In genomic region chr11:4118081-4118921, GRCm38 (mm10) we compare ENCODE assay signal across 9 mouse cellular contexts. TPM values are rescaled to one million over a fixed set of nuclear protein-coding genes. Genes with fewer than 3 reads are reported as not detected.
DNase-seq lines count a peak whose midpoint lies in the region; ATAC-seq and TF ChIP-seq lines count a peak whose summit lies in the region.
"Had no signal": no experiment of that assay in that cellular context is flagged by ENCODE, and none has a peak within 500 bp of the region (broad histone marks: within the 10 kb centered on the region; RNA-seq: fewer than 3 reads in every experiment).

No protein-coding gene starts in this region.

- no peaks in the 10 kb centered on the region for H3K9me3 ChIP-seq in forebrain, embryonic 16.5 days (ENCODE audit: control insufficient read depth, low read length)
- no peaks in the 10 kb centered on the region for H3K9me3 ChIP-seq in lung, embryonic 14.5 days (ENCODE audit: low read depth, low read length)

- POLR2A ChIA-PET in Patski (lab: Charles Lee): interaction anchor here (1.0 to 1.8 kb wide), 3 partner anchors 12 to 21 kb away, joined by 3 to 7 read pairs (median 6); no protein-coding TSS in a partner anchor

- H3K4me3 ChIP-seq in cerebellum, adult 2 months (replicated peaks; ENCODE audit: insufficient read depth, low read depth, low read length): peak overlapping the region; percentile 77
- H3K4me3 ChIP-seq in forebrain, embryonic 16.5 days (replicated peaks; ENCODE audit: low read length): peak overlapping the region; percentile 51
- H3K4me3 ChIP-seq in lung, embryonic 14.5 days (ENCODE audit: low read depth, low read length): peak overlapping the region; percentile 49

- peak; percentile 38; the same call in 1 of the 2 replicates for TF ChIP-seq POLR2A in cerebellum, adult 2 months (IDR thresholded peaks at IDR 0.05; ENCODE audit: borderline replicate concordance, insufficient read depth, low read length)

- intact Hi-C loops in heart, postnatal 36 days (cut with DNase I): no loop called here

- in situ Hi-C loops in Patski (cut with MboI; ENCODE audit: low pct_unique_long_range_greater_than_20kb): no loop called here

- peak overlapping the region; percentile 67 for H3K9ac ChIP-seq in forebrain, embryonic 16.5 days (replicated peaks; ENCODE audit: low read depth, low read length)
- H3K9ac ChIP-seq in lung, embryonic 14.5 days: peak overlapping the region; percentile 66

- peaks cover 8% of the 10 kb centered on the region; the same call in 1 of the 2 replicates for H3K4me1 ChIP-seq in cerebellum, adult 2 months (ENCODE audit: control insufficient read depth, insufficient read depth, low read length)
- H3K4me1 ChIP-seq in forebrain, embryonic 16.5 days (replicated peaks; ENCODE audit: control insufficient read depth, insufficient read depth, low read length): peaks cover 22% of the 10 kb centered on the region
- peaks cover 3% of the 10 kb centered on the region; the same call in 1 of the 2 replicates for H3K4me1 ChIP-seq in lung, embryonic 14.5 days (ENCODE audit: insufficient read depth)

- no peak for TF ChIP-seq CTCF in Patski (IDR thresholded peaks at IDR 0.05)
- TF ChIP-seq CTCF in cerebellum, adult 2 months (IDR thresholded peaks at IDR 0.05; ENCODE audit: borderline replicate concordance, insufficient read depth, low read depth, low read length): no peak
- TF ChIP-seq CTCF in lung, embryonic 14.5 days (IDR thresholded peaks at IDR 0.05; ENCODE audit: low read depth): no peak

- DNase-seq in Patski (ENCODE audit: low read depth, low spot score): no peak
- peak; percentile 81 to 83 for DNase-seq in cerebellum, adult 2 months
- DNase-seq in heart, postnatal 36 days: peak; percentile 67 to 72
- peak; percentile 56 for DNase-seq in large intestine, adult 2 months (ENCODE audit: low read depth, low spot score)
- peak; percentile 84 for DNase-seq in lung, embryonic 14.5 days
- peak; percentile 66 for DNase-seq in retina, adult 2 months (ENCODE audit: low read depth, low spot score)
- DNase-seq in urinary bladder, postnatal 4 days (ENCODE audit: low spot score in 2 of 2): peak; percentile 57 to 67

- H3K4me2 ChIP-seq in forebrain, embryonic 16.5 days (ENCODE audit: low read length): peak overlapping the region; percentile 88
- peak overlapping the region; percentile 97 for H3K4me2 ChIP-seq in lung, embryonic 14.5 days

- H3K27me3 ChIP-seq in Patski: no peaks in the 10 kb centered on the region
- H3K27me3 ChIP-seq in cerebellum, adult 2 months (ENCODE audit: control insufficient read depth, insufficient read depth, low read length): no peaks in the 10 kb centered on the region
- no peaks in the 10 kb centered on the region; the same call in 1 of the 2 replicates for H3K27me3 ChIP-seq in forebrain, embryonic 16.5 days (replicated peaks; ENCODE audit: control insufficient read depth, insufficient read depth, low read length)
- H3K27me3 ChIP-seq in lung, embryonic 14.5 days (ENCODE audit: insufficient read depth, low read length): peaks cover 14% of the 10 kb centered on the region

- WGBS in cerebellum, adult 2 months: 1% methylated on average over 41 of the region's 41 CpGs
- 1% methylated on average over 41 of the region's 41 CpGs for WGBS in forebrain, embryonic 16.5 days
- 2% methylated on average over 41 of the region's 41 CpGs for WGBS in large intestine, adult 2 months
- WGBS in lung, embryonic 14.5 days: 3% methylated on average over 41 of the region's 41 CpGs

- H3K36me3 ChIP-seq in forebrain, embryonic 16.5 days (ENCODE audit: control insufficient read depth, insufficient read depth): no peaks in the 10 kb centered on the region
- H3K36me3 ChIP-seq in lung, embryonic 14.5 days (ENCODE audit: insufficient read depth): no peaks in the 10 kb centered on the region

- peak; percentile 45 for ATAC-seq in Patski
- ATAC-seq in forebrain, embryonic 16.5 days: peak; percentile 61
- peak; percentile 25 for ATAC-seq in lung, embryonic 14.5 days (ENCODE audit: insufficient read depth)

- CTCF ChIA-PET in Patski (lab: Charles Lee): interaction anchor here (0.6 to 2.0 kb wide), 12 partner anchors 9 to 140 kb away, joined by 3 to 10 read pairs (median 4); partner anchors contain the start of gene Rnf215

- H3K27ac ChIP-seq in cerebellum, adult 2 months (ENCODE audit: insufficient read depth, low read length): peak overlapping the region; percentile 18; the same call in 1 of the 2 replicates
- H3K27ac ChIP-seq in forebrain, embryonic 16.5 days (ENCODE audit: low read length): no peak overlapping the region
- no peak overlapping the region for H3K27ac ChIP-seq in lung, embryonic 14.5 days (ENCODE audit: low read depth)
- H3K27ac ChIP-seq: macrophage had no signal

RNA-seq across cellular contexts. Expression of gene Sec14l2, which starts 4.9 kb away (rescaled TPM):
- polyA plus RNA-seq in Patski (2021): 23.6 TPM
- polyA plus RNA-seq in cerebellum, adult 2 months (2012; rRNA removed): 28.2 and 32.2 TPM in 2 replicates
- 1.6 and 1.7 TPM in 2 replicates for polyA plus RNA-seq in forebrain, embryonic 16.5 days (2015; fragmentation: Nextera tagmentation; extraction: Ambion mirVana)
- total RNA-seq in heart, postnatal 36 days (2021): under 1 TPM; 0.69 to 0.87 TPM
- polyA plus RNA-seq in large intestine, adult 2 months (2012; rRNA removed): 15.1 and 54.4 TPM in 2 replicates
- polyA plus RNA-seq in lung, embryonic 14.5 days (2014; fragmentation: Nextera tagmentation; extraction: Ambion mirVana): 1.5 and 1.9 TPM in 2 replicates

RNA-seq across cellular contexts. Expression of gene Rnf215, which starts 16.7 kb away (rescaled TPM):
- polyA plus RNA-seq in Patski (2021): 31.8 TPM
- polyA plus RNA-seq in cerebellum, adult 2 months (2012; rRNA removed): 39.5 and 39.9 TPM in 2 replicates
- polyA plus RNA-seq in forebrain, embryonic 16.5 days (2015; fragmentation: Nextera tagmentation; extraction: Ambion mirVana): 51.7 and 52.6 TPM in 2 replicates
- total RNA-seq in heart, postnatal 36 days (2021): 10 to 100 TPM; 14.0 to 15.1 TPM
- polyA plus RNA-seq in large intestine, adult 2 months (2012; rRNA removed): 16.1 and 16.4 TPM in 2 replicates
- 32.6 and 33.0 TPM in 2 replicates for polyA plus RNA-seq in lung, embryonic 14.5 days (2014; fragmentation: Nextera tagmentation; extraction: Ambion mirVana)

RNA-seq across cellular contexts. Expression of gene Mtfp1, which starts 23.1 kb away (rescaled TPM):
- polyA plus RNA-seq in Patski (2021): 15.1 TPM
- 60.5 and 65.2 TPM in 2 replicates for polyA plus RNA-seq in cerebellum, adult 2 months (2012; rRNA removed)
- polyA plus RNA-seq in forebrain, embryonic 16.5 days (2015; fragmentation: Nextera tagmentation; extraction: Ambion mirVana): 8.8 and 10.3 TPM in 2 replicates
- 100 to 1,000 TPM; 115 to 136 TPM for total RNA-seq in heart, postnatal 36 days (2021)
- polyA plus RNA-seq in large intestine, adult 2 months (2012; rRNA removed): 18.0 and 26.5 TPM in 2 replicates
- polyA plus RNA-seq in lung, embryonic 14.5 days (2014; fragmentation: Nextera tagmentation; extraction: Ambion mirVana): 8.6 and 10.8 TPM in 2 replicates

RNA-seq across cellular contexts. Expression of gene Ccdc157, which starts 41.8 kb away (rescaled TPM):
- polyA plus RNA-seq in Patski (2021): 17.3 TPM
- 15.6 and 15.8 TPM in 2 replicates for polyA plus RNA-seq in cerebellum, adult 2 months (2012; rRNA removed)
- polyA plus RNA-seq in forebrain, embryonic 16.5 days (2015; fragmentation: Nextera tagmentation; extraction: Ambion mirVana): 6.7 and 8.0 TPM in 2 replicates
- total RNA-seq in heart, postnatal 36 days (2021): 1 to 10 TPM; 5.0 to 5.3 TPM
- 2.7 and 2.9 TPM in 2 replicates for polyA plus RNA-seq in large intestine, adult 2 months (2012; rRNA removed)
- polyA plus RNA-seq in lung, embryonic 14.5 days (2014; fragmentation: Nextera tagmentation; extraction: Ambion mirVana): 5.3 and 6.6 TPM in 2 replicates

RNA-seq across cellular contexts. Expression of gene Sf3a1, which starts 41.8 kb away (rescaled TPM):
- polyA plus RNA-seq in Patski (2021): 45.2 TPM
- 50.0 and 54.3 TPM in 2 replicates for polyA plus RNA-seq in cerebellum, adult 2 months (2012; rRNA removed)
- 59.4 and 60.6 TPM in 2 replicates for polyA plus RNA-seq in forebrain, embryonic 16.5 days (2015; fragmentation: Nextera tagmentation; extraction: Ambion mirVana)
- total RNA-seq in heart, postnatal 36 days (2021): 10 to 100 TPM; 32.7 to 36.7 TPM
- 21.0 and 27.8 TPM in 2 replicates for polyA plus RNA-seq in large intestine, adult 2 months (2012; rRNA removed)
- polyA plus RNA-seq in lung, embryonic 14.5 days (2014; fragmentation: Nextera tagmentation; extraction: Ambion mirVana): 64.1 and 68.7 TPM in 2 replicates
